Mouse (Mus musculus) bone marrow macrophage, adult 2 months (primary cell): ENCODE measurements around the gene Nup214. TPM values are rescaled to one million over a fixed set of nuclear protein-coding genes. Genes with fewer than 3 reads are reported as not detected.

Experiments
- H3K27ac ChIP-seq: 2 replicates; pipeline ENCODE4 v1.5.1; 2012; ENCODE audit warnings: low read depth, low read length; ENCODE audit not compliant: insufficient read depth
- H3K4me1 ChIP-seq: 2 replicates; pipeline ENCODE4 v1.6.1; 2012; ENCODE audit warnings: low read length; ENCODE audit not compliant: control insufficient read depth, insufficient read depth
- H3K4me3 ChIP-seq: 2 replicates; pipeline ENCODE4 v1.5.1; 2012; ENCODE audit warnings: mild to moderate bottlenecking, low read length, moderate library complexity; ENCODE audit not compliant: insufficient read depth
- CTCF ChIP-seq: IDR thresholded peaks from 2 replicates; pipeline ENCODE4 v1.5.1; 2012; ENCODE audit warnings: low read depth, mild to moderate bottlenecking, low read length, moderate library complexity
- POLR2A ChIP-seq: IDR thresholded peaks from 2 replicates; pipeline ENCODE4 v1.6.1; 2012; ENCODE audit warnings: mild to moderate bottlenecking, low read depth, low read length, borderline replicate concordance
- polyA plus RNA-seq: library from polyadenylated mRNA; stranded (reverse); fragments of >200 nt; gene quantifications from 2 replicates; pipeline ENCODE4 v1.2.4, GENCODE M21; 2012; ENCODE audit not compliant: missing spikeins, insufficient read depth, insufficient read length

Nup214 gene
- polyA plus RNA-seq, 1 experiment = 47.3 TPM

- Histone ChIP-seq H3K4me1 (peaks cover 9% of the 10 kb centered on the region), H3K4me3 (no peak overlapping the region), H3K27ac (no peak overlapping the region)
- TF ChIP-seq CTCF (no peak), POLR2A (no peak)
These were observed 114.2 kb downstream of the Nup214 start for GRCm38 (mm10) chr2:32088372-32088981.

- peak overlapping the region; percentile 27 for H3K27ac ChIP-seq
- no peak for TF ChIP-seq POLR2A
- no peak for TF ChIP-seq CTCF
- H3K4me1 ChIP-seq = peaks cover 12% of the 10 kb centered on the region
These were observed 115.4 kb downstream of the Nup214 start for GRCm38 (mm10) chr2:32089606-32090005.

GRCm38 (mm10) chr2:32090145-32090544 lies 115.9 kb downstream of the Nup214 start:
- TF ChIP-seq CTCF (no peak), POLR2A (no peak)
- peaks cover 9% of the 10 kb centered on the region for H3K4me1 ChIP-seq
- no peak overlapping the region for H3K4me3 ChIP-seq
- 0 out of 2 replicates have a peak overlapping the region, but pooled peaks have one; percentile 21 for H3K27ac ChIP-seq

More at GRCm38 (mm10) chr2:32089606-32090005, 115.4 kb downstream of the Nup214 start:
- no peak overlapping the region for H3K4me3 ChIP-seq

- TF ChIP-seq CTCF = no peak
- no peak for TF ChIP-seq POLR2A
- H3K4me1 ChIP-seq = peaks cover 9% of the 10 kb centered on the region
- no peak overlapping the region for H3K4me3 ChIP-seq
- no peak overlapping the region for H3K27ac ChIP-seq
These were observed 117.7 kb downstream of the Nup214 start for GRCm38 (mm10) chr2:32091956-32092355.

- H3K27ac ChIP-seq = no peak overlapping the region
- TF ChIP-seq POLR2A = no peak
- no peak for TF ChIP-seq CTCF
- H3K4me3 ChIP-seq = no peak overlapping the region
- peaks cover 6% of the 10 kb centered on the region for H3K4me1 ChIP-seq
These were observed 119.9 kb downstream of the Nup214 start for GRCm38 (mm10) chr2:32094001-32094707.

GRCm38 (mm10) chr2:32095351-32096121 lies 121.3 kb downstream of the Nup214 start, which contains the start of gene Plpp7:
Plpp7 (plus strand) TSS chr2:32095528.
- Histone ChIP-seq H3K4me1 (peaks cover 3% of the 10 kb centered on the region; the same call in 1 of the 2 replicates), H3K27ac (no peak within 1 kb of the TSS), H3K4me3 (peak within 1 kb of the TSS; percentile 54)
- no peak for TF ChIP-seq CTCF
- no peak for TF ChIP-seq POLR2A

- H3K4me1 ChIP-seq = peaks cover 3% of the 10 kb centered on the region; the same call in 1 of the 2 replicates
- TF ChIP-seq CTCF (no peak), POLR2A (no peak)
- H3K4me3 ChIP-seq = peak overlapping the region; percentile 54
- H3K27ac ChIP-seq = no peak overlapping the region
These were observed 121.8 kb downstream of the Nup214 start for GRCm38 (mm10) chr2:32096122-32096420.

DNA sequence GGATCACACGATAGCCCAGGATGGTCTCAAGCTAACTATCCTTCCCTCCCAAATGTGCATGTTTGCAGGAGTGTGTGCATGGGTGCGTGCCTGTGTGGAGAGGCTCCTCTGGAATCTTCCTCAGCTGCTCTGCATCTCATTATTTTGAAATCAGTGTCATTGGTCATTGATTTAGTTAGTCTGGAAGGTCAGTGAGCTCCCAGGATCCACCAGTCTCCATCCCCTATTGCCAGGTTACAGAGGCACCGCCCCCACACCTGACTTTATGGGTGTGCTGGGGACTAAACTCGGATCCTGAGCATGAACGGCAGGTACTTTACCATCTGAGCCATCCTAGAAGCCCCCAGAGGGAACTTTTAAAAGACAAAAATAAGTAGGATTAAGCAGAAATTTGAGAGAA lies 128.7 kb downstream of the Nup214 start:
- H3K4me1 ChIP-seq = no peaks in the 10 kb centered on the region
- TF ChIP-seq CTCF (no peak), POLR2A (no peak)

DNA sequence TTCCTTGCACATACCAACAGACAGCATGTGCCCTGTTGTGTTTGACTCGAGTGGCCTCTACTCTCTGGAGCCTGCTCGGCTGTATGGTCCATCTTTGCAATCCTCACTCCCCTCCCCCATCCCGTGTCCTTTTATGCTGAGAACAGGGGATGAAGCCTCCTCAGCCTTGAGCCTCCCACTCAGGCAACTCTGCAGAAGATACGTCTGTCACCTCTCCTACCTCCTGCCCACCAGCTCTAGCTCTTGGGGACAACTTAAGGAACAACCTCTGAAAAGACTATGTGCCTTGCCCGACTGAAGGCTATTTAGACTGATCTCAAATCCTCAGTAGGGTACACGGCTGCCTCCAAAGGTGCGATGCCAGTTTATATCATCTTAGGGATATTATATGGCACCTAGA lies 129.3 kb downstream of the Nup214 start:
- TF ChIP-seq CTCF (no peak), POLR2A (no peak)
- Histone ChIP-seq H3K27ac (no peak overlapping the region), H3K4me3 (no peak overlapping the region), H3K4me1 (no peaks in the 10 kb centered on the region)

More for the DNA sequence above, 128.7 kb downstream of the Nup214 start:
- Histone ChIP-seq H3K4me3 (no peak overlapping the region), H3K27ac (no peak overlapping the region)

Other genes with a start within 250 kb of the Nup214 start
- not detected in 2 replicates for gene Qrfp, start 163.9 kb upstream of the Nup214 start, polyA plus RNA-seq
- not detected in 2 replicates for gene Fibcd1, start 128.4 kb upstream of the Nup214 start, polyA plus RNA-seq
- gene Lamc3, start 87.1 kb upstream of the Nup214 start, polyA plus RNA-seq = not detected in 2 replicates
- gene Aif1l, start 24.3 kb upstream of the Nup214 start, polyA plus RNA-seq = not detected in 2 replicates
- gene Fam78a, start 110.4 kb downstream of the Nup214 start, polyA plus RNA-seq = 13.1 and 16.5 TPM in 2 replicates
- gene Plpp7, start 121.1 kb downstream of the Nup214 start, polyA plus RNA-seq = 2.7 and 3.0 TPM in 2 replicates
- 28.6 and 34.9 TPM in 2 replicates for gene Prrc2b, start 176.6 kb downstream of the Nup214 start, polyA plus RNA-seq